Mouse (Mus musculus): ENCODE data around the gene Klhl21. TPM values are rescaled to one million over a fixed set of nuclear protein-coding genes. Genes with fewer than 3 reads are reported as not detected.

Gene Klhl21
- total RNA-seq, 2 experiments from 2014 or later, result 98.5 to 113 TPM

Other genes with a start within 250 kb of the Klhl21 start
- gene Camta1, start 146.9 kb upstream of the Klhl21 start, total RNA-seq (2021), result 100 to 1,000 TPM in 1 of 2 experiments, 10 to 100 TPM in 1; 99.5 to 122 TPM
- 10 to 100 TPM; 47.9 to 52.6 TPM for gene Dnajc11, start 75.1 kb upstream of the Klhl21 start, total RNA-seq (2021)
- 10 to 100 TPM; 30.0 to 33.3 TPM for gene Thap3, start 19.8 kb upstream of the Klhl21 start, total RNA-seq (2021)
- gene Phf13, start 12.5 kb upstream of the Klhl21 start, total RNA-seq (2021), result 1 to 10 TPM; 4.6 to 4.7 TPM
- 1 to 10 TPM; 2.2 to 3.1 TPM for gene Zbtb48, start 18.9 kb downstream of the Klhl21 start, total RNA-seq (2021)
- gene Tas1r1, start 29.8 kb downstream of the Klhl21 start, total RNA-seq (2021), result under 1 TPM; 0.52 to 0.91 TPM
- 1 to 10 TPM; 8.7 to 9.5 TPM for gene Nol9, start 30.5 kb downstream of the Klhl21 start, total RNA-seq (2021)
- gene Plekhg5, start 63.7 kb downstream of the Klhl21 start, total RNA-seq (2021), result 1 to 10 TPM; 5.0 to 6.5 TPM
- gene Tnfrsf25, start 107.1 kb downstream of the Klhl21 start, total RNA-seq (2021), result 1 to 10 TPM; 1.0 to 1.8 TPM
- under 1 TPM; 0.36 to 0.59 TPM for gene Espn, start 143.6 kb downstream of the Klhl21 start, total RNA-seq (2021)
- not detected for gene Hes2, start 150.1 kb downstream of the Klhl21 start, total RNA-seq (2021)
- 10 to 100 TPM; 16.2 to 18.8 TPM for gene Acot7, start 169.3 kb downstream of the Klhl21 start, total RNA-seq (2021)

All from gastrocnemius, adult 18-20 months (tissue).